Mouse (Mus musculus): ENCODE measurements around the gene Ppp2r1b. TPM values are rescaled to one million over a fixed set of nuclear protein-coding genes. Genes with fewer than 3 reads are reported as not detected.

Gene Ppp2r1b
- polyA plus RNA-seq, 1 experiment from 2014 or later: 95.9 TPM

- WGBS: 32% methylated on average over 7 of the region's 7 CpGs
- Histone ChIP-seq H3K27me3 (no peaks in the 10 kb centered on the region), H3K9ac (replicated peaks) (no peak overlapping the region), H3K4me1 (peaks cover 8% of the 10 kb centered on the region; the same call in 1 of the 2 replicates), H3K9me3 (no peaks in the 10 kb centered on the region), H3K27ac (replicated peaks) (0 out of 2 replicates have a peak overlapping the region, but pooled peaks have one; percentile 0), H3K4me2 (replicated peaks) (no peak overlapping the region), H3K4me3 (no peak overlapping the region), H3K36me3 (peaks cover 21% of the 10 kb centered on the region)
- ATAC-seq (replicated peaks): peak; percentile 55; the same call in 1 of the 2 replicates
Measured at GRCm38 (mm10) chr9:50900026-50900920, 55.2 kb downstream of the Ppp2r1b start.

GRCm38 (mm10) chr9:50904196-50904847 is 59.2 kb downstream of the Ppp2r1b start:
- Histone ChIP-seq H3K27me3 (no peaks in the 10 kb centered on the region), H3K4me3 (no peak overlapping the region), H3K9me3 (no peaks in the 10 kb centered on the region), H3K36me3 (0 out of 2 replicates have a peak, but pooled peaks cover 4% of the 10 kb centered on the region), H3K4me1 (peaks cover 8% of the 10 kb centered on the region; the same call in 1 of the 2 replicates), H3K4me2 (replicated peaks) (no peak overlapping the region), H3K9ac (replicated peaks) (no peak overlapping the region), H3K27ac (replicated peaks) (no peak overlapping the region)
- WGBS: 77% methylated on average over 6 of the region's 6 CpGs
- no peak for ATAC-seq (replicated peaks)

GRCm38 (mm10) chr9:50905321-50905720 is 60.2 kb downstream of the Ppp2r1b start:
- 83% methylated on average over 3 of the region's 3 CpGs for WGBS
- no peak for ATAC-seq (replicated peaks)
- Histone ChIP-seq H3K4me1 (peaks cover 4% of the 10 kb centered on the region; the same call in 1 of the 2 replicates), H3K9me3 (no peaks in the 10 kb centered on the region), H3K9ac (replicated peaks) (no peak overlapping the region), H3K4me2 (replicated peaks) (no peak overlapping the region), H3K27ac (replicated peaks) (no peak overlapping the region), H3K4me3 (no peak overlapping the region), H3K36me3 (0 out of 2 replicates have a peak, but pooled peaks cover 4% of the 10 kb centered on the region), H3K27me3 (no peaks in the 10 kb centered on the region)

- Histone ChIP-seq H3K27me3 (no peaks in the 10 kb centered on the region), H3K4me1 (no peaks in the 10 kb centered on the region), H3K9ac (replicated peaks) (no peak overlapping the region), H3K9me3 (no peaks in the 10 kb centered on the region), H3K27ac (replicated peaks) (no peak overlapping the region), H3K4me2 (replicated peaks) (no peak overlapping the region), H3K4me3 (no peak overlapping the region), H3K36me3 (peaks cover 10% of the 10 kb centered on the region; the same call in 1 of the 2 replicates)
- 91% methylated on average over 7 of the region's 7 CpGs for WGBS
- ATAC-seq (replicated peaks): no peak
Measured at GRCm38 (mm10) chr9:50911861-50912515, 66.9 kb downstream of the Ppp2r1b start.

- Histone ChIP-seq H3K27me3 (no peaks in the 10 kb centered on the region), H3K9ac (replicated peaks) (no peak overlapping the region), H3K27ac (replicated peaks) (no peak overlapping the region), H3K4me3 (no peak overlapping the region), H3K9me3 (no peaks in the 10 kb centered on the region), H3K4me2 (replicated peaks) (no peak overlapping the region), H3K4me1 (no peaks in the 10 kb centered on the region), H3K36me3 (peaks cover 2% of the 10 kb centered on the region; the same call in 1 of the 2 replicates)
- ATAC-seq (replicated peaks): no peak
- WGBS: 82% methylated on average over 3 of the region's 3 CpGs
Measured at GRCm38 (mm10) chr9:50918131-50918530, 73.0 kb downstream of the Ppp2r1b start.

GRCm38 (mm10) chr9:50919554-50919953 is 74.5 kb downstream of the Ppp2r1b start:
- WGBS: 94% methylated on average over 2 of the region's 2 CpGs
- H3K4me1 ChIP-seq: no peaks in the 10 kb centered on the region
- no peaks in the 10 kb centered on the region for H3K27me3 ChIP-seq
- no peaks in the 10 kb centered on the region for H3K9me3 ChIP-seq
- H3K4me2 ChIP-seq (replicated peaks): no peak overlapping the region
- H3K36me3 ChIP-seq: no peaks in the 10 kb centered on the region
- no peak for ATAC-seq (replicated peaks)
- H3K9ac ChIP-seq (replicated peaks): no peak overlapping the region
- H3K4me3 ChIP-seq: no peak overlapping the region
- H3K27ac ChIP-seq (replicated peaks): no peak overlapping the region

- H3K27ac ChIP-seq (replicated peaks): no peak overlapping the region
- no peak overlapping the region for H3K4me3 ChIP-seq
- no peak overlapping the region for H3K9ac ChIP-seq (replicated peaks)
- H3K4me2 ChIP-seq (replicated peaks): no peak overlapping the region
- no peaks in the 10 kb centered on the region for H3K36me3 ChIP-seq
- H3K27me3 ChIP-seq: no peaks in the 10 kb centered on the region
- H3K4me1 ChIP-seq: no peaks in the 10 kb centered on the region
- WGBS: 93% methylated on average over 3 of the region's 3 CpGs
- ATAC-seq (replicated peaks): no peak
- H3K9me3 ChIP-seq: no peaks in the 10 kb centered on the region
Measured at GRCm38 (mm10) chr9:50920933-50921895, 76.1 kb downstream of the Ppp2r1b start.

- no peaks in the 10 kb centered on the region for H3K4me1 ChIP-seq
- WGBS: 79% methylated on average over 5 of the region's 5 CpGs
- H3K27me3 ChIP-seq: no peaks in the 10 kb centered on the region
- H3K36me3 ChIP-seq: no peaks in the 10 kb centered on the region
- no peak overlapping the region for H3K4me2 ChIP-seq (replicated peaks)
- no peak for ATAC-seq (replicated peaks)
- H3K4me3 ChIP-seq: no peak overlapping the region
- H3K9ac ChIP-seq (replicated peaks): no peak overlapping the region
- no peak overlapping the region for H3K27ac ChIP-seq (replicated peaks)
- H3K9me3 ChIP-seq: no peaks in the 10 kb centered on the region
Measured at GRCm38 (mm10) chr9:50922363-50923153, 77.5 kb downstream of the Ppp2r1b start.

- ATAC-seq (replicated peaks): no peak
- Histone ChIP-seq H3K9me3 (no peaks in the 10 kb centered on the region), H3K27ac (replicated peaks) (no peak overlapping the region), H3K4me2 (replicated peaks) (no peak overlapping the region), H3K4me1 (no peaks in the 10 kb centered on the region), H3K27me3 (no peaks in the 10 kb centered on the region), H3K9ac (replicated peaks) (no peak overlapping the region), H3K36me3 (no peaks in the 10 kb centered on the region), H3K4me3 (no peak overlapping the region)
Measured at GRCm38 (mm10) chr9:50924454-50924853, 79.4 kb downstream of the Ppp2r1b start.

GRCm38 (mm10) chr9:50925801-50926200 is 80.7 kb downstream of the Ppp2r1b start:
- Histone ChIP-seq H3K9me3 (no peaks in the 10 kb centered on the region), H3K27me3 (no peaks in the 10 kb centered on the region), H3K9ac (replicated peaks) (no peak overlapping the region), H3K36me3 (0 out of 2 replicates have a peak, but pooled peaks cover 2% of the 10 kb centered on the region), H3K4me1 (no peaks in the 10 kb centered on the region), H3K4me3 (no peak overlapping the region), H3K27ac (replicated peaks) (no peak overlapping the region), H3K4me2 (replicated peaks) (no peak overlapping the region)
- WGBS: 93% methylated on average over 4 of the region's 4 CpGs
- ATAC-seq (replicated peaks): no peak
